Mouse (Mus musculus) forebrain, embryonic 13.5 days (tissue): ENCODE results near the gene Rab40c. TPM values are rescaled to one million over a fixed set of nuclear protein-coding genes. Genes with fewer than 3 reads are reported as not detected.

Experiments used
- ATAC-seq: fragments of 200-750 bp; cut with Nextera tagmentation; 2 replicates; pipeline ENCODE4 v1.8.0; 2017
- H3K27ac ChIP-seq: fragments of 300-500 bp; sonication (generic); 2 replicates; pipeline ENCODE4 v1.5.1; 2015; ENCODE audit warnings: inconsistent platforms, mild to moderate bottlenecking, moderate library complexity
- H3K27me3 ChIP-seq: fragments of 300-500 bp; sonication (generic); 2 replicates; pipeline ENCODE4 v1.6.1; 2015; ENCODE audit warnings: mild to moderate bottlenecking, inconsistent platforms
- H3K36me3 ChIP-seq: fragments of 300-500 bp; sonication (generic); 2 replicates; pipeline ENCODE4 v1.6.1; 2015; ENCODE audit warnings: mild to moderate bottlenecking, inconsistent platforms; ENCODE audit not compliant: poor library complexity, severe bottlenecking
- H3K4me1 ChIP-seq: fragments of 300-500 bp; sonication (generic); 2 replicates; pipeline ENCODE4 v1.6.1; 2015; ENCODE audit warnings: inconsistent platforms
- H3K4me2 ChIP-seq: fragments of 300-500 bp; sonication (generic); 2 replicates; pipeline ENCODE4 v1.6.1; 2015; ENCODE audit warnings: inconsistent platforms, mild to moderate bottlenecking, moderate library complexity
- H3K4me3 ChIP-seq: fragments of 300-500 bp; sonication (generic); 2 replicates; pipeline ENCODE4 v1.5.1; 2015; ENCODE audit warnings: mild to moderate bottlenecking, inconsistent platforms
- H3K9ac ChIP-seq: fragments of 300-500 bp; sonication (generic); 2 replicates; pipeline ENCODE4 v1.6.1; 2015; ENCODE audit warnings: mild to moderate bottlenecking, inconsistent platforms
- H3K9me3 ChIP-seq: fragments of 300-500 bp; sonication (generic); replicated peaks from 2 replicates; pipeline ENCODE4 v1.6.1; 2016; ENCODE audit warnings: inconsistent platforms
- WGBS: fragments of 180-500 bp; shearing (Covaris S2); methylation state at CpG from one replicate; pipeline ENCODE4 v1.1.7; 2015; 5-methylcytosine and 5-hydroxymethylcytosine counted together
- polyA plus RNA-seq: library from polyadenylated mRNA; unstranded; fragments of >200 nt; fragmentation: Nextera tagmentation; extraction: Ambion mirVana; gene quantifications from 2 replicates; pipeline ENCODE4 v1.2.1, GENCODE M21; 2015

Rab40c gene
- polyA plus RNA-seq, 1 experiment from 2014 or later = 39.5 TPM

DNA sequence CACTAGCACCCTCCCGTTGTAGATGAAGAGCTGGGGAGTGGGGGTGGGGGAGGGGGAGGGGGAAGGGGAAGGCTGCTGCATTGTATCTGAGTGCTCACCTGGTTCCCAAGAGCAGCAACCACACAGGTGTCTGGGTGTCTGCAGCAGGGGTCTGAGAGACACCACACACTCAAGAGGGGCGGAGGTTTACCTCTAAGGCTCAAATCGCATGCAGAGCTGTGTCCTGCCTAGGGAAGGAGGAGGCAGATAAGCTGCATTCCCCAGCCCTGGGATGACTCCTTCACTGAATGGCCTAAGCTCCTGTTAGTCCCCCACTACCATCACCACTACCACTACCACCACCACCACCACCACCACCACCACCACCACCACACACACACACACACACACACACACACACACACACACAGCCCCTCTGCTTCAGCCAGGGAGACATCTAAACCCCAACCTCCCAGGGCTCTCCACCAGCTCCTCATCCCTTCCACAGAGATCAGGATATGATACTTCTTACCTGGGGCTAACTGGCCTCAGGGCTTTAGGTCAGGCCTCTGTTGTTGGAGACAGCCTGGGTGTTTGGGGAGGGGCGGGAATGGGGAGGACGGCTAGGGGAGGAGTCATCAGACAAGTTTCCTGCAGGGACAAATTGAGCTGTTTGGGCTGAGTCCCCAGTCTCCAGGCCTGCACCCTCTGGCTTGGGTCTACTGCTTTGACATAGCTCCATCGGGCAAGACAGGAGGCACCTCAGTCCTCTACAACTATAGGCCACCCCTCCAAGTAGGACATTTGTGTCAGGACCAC lies 25.0 kb upstream of the Rab40c start, which contains the start of the genes Pigq and Nhlrc4:
Gene Pigq, minus strand, starts transcription at position 571 of the 798 bp plus-strand sequence.
Gene Nhlrc4, minus strand, starts transcription at position 596 of the 798 bp plus-strand sequence.
- no peaks in the 10 kb centered on the region for H3K36me3 ChIP-seq
- H3K4me3 ChIP-seq = no peak within 1 kb of the TSS
- ATAC-seq = no peak
- no peaks in the 10 kb centered on the region for H3K9me3 ChIP-seq
- peaks cover 1% of the 10 kb centered on the region; the same call in 1 of the 2 replicates for H3K27me3 ChIP-seq
- WGBS = 56% methylated on average over 6 of the region's 6 CpGs
- H3K27ac ChIP-seq = no peak within 1 kb of the TSS
- peaks cover 15% of the 10 kb centered on the region for H3K4me1 ChIP-seq
- H3K4me2 ChIP-seq = no peak within 1 kb of the TSS
- H3K9ac ChIP-seq = no peak within 1 kb of the TSS

DNA sequence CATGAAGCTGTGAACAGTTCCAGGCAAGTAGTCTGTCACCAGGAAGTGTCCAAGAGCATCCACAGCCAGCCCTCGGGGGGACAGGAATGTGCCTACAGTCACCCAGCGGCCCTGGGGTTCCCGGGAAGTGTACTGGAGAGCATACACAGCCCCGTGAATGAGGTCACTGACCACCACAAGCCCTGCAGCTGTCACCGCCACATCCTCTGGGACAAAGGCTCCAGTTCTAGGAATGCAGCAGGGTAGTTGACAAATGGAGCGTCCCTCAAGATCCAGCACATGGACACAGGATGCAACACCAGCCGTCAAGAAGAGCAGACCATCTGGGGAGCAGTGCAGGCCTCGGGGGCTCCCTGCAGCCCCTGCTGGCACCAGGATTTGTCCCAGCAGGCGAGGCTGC lies 24.2 kb upstream of the Rab40c start:
- H3K4me1 ChIP-seq = peaks cover 15% of the 10 kb centered on the region
- whole genome bisulfite sequencing = 76% methylated on average over 9 of the region's 9 CpGs
- no peaks in the 10 kb centered on the region for H3K9me3 ChIP-seq
- H3K4me2 ChIP-seq = no peak overlapping the region
- H3K27me3 ChIP-seq = no peaks in the 10 kb centered on the region
- H3K4me3 ChIP-seq = no peak overlapping the region
- no peak overlapping the region for H3K27ac ChIP-seq
- no peaks in the 10 kb centered on the region for H3K36me3 ChIP-seq
- no peak overlapping the region for H3K9ac ChIP-seq
- ATAC-seq = no peak

DNA sequence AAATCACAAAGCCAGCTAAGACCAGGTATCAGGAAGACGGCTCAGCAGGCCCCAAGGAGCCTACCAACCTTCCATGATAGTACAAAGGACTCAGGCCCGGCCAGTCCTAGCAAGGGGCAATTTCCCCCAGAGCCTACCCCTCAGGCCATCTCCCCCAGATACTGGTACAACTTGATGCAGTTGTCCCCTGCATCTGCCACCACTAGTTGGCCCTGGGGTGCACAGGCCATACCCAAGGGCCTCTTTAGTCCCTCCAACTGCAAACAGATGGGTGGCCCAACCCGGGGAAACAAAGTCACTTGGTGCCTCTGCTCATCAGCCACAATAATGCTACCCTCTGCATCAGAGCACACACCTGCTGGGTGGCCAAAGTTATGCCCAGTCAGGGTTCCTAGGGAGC lies 23.7 kb upstream of the Rab40c start:
- no peak overlapping the region for H3K9ac ChIP-seq
- H3K4me1 ChIP-seq = peaks cover 15% of the 10 kb centered on the region
- H3K4me3 ChIP-seq = no peak overlapping the region
- no peaks in the 10 kb centered on the region for H3K36me3 ChIP-seq
- ATAC-seq = no peak
- 93% methylated on average over 3 of the region's 3 CpGs for WGBS
- no peaks in the 10 kb centered on the region for H3K27me3 ChIP-seq
- no peak overlapping the region for H3K27ac ChIP-seq
- H3K9me3 ChIP-seq = no peaks in the 10 kb centered on the region
- H3K4me2 ChIP-seq = no peak overlapping the region

DNA sequence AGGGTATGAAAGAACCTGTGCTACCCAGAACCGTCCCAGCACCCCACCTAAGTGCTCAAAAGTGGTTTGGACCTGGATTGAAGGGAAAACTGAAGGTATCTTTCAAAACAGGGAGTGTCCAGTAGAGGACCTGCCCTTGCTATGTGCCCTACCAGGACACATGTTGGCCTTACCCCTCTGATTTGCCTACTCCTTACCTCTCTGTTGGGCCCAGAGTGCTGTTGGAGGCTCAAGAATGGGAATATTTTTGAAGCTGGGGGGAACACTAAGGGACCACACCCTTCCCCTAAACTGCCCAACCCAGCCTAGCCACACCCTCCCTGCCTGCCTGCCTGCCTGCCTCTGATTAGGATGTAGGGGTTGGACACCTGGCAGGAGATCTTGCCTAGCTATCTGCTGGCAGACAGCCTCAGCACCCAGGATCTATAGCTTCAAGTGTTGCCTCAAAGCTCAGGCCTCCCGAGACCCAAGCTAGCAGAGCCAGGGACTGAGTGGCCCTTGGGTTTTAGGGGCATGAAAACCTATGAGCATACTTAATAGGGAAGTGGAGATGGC lies 23.1 kb upstream of the Rab40c start:
- Histone ChIP-seq H3K27ac (no peak overlapping the region), H3K4me1 (peaks cover 15% of the 10 kb centered on the region), H3K9me3 (no peaks in the 10 kb centered on the region), H3K27me3 (no peaks in the 10 kb centered on the region), H3K4me2 (no peak overlapping the region), H3K4me3 (no peak overlapping the region), H3K9ac (no peak overlapping the region), H3K36me3 (no peaks in the 10 kb centered on the region)
- no peak for ATAC-seq
- 91% methylated on average over 2 of the region's 2 CpGs for WGBS

DNA sequence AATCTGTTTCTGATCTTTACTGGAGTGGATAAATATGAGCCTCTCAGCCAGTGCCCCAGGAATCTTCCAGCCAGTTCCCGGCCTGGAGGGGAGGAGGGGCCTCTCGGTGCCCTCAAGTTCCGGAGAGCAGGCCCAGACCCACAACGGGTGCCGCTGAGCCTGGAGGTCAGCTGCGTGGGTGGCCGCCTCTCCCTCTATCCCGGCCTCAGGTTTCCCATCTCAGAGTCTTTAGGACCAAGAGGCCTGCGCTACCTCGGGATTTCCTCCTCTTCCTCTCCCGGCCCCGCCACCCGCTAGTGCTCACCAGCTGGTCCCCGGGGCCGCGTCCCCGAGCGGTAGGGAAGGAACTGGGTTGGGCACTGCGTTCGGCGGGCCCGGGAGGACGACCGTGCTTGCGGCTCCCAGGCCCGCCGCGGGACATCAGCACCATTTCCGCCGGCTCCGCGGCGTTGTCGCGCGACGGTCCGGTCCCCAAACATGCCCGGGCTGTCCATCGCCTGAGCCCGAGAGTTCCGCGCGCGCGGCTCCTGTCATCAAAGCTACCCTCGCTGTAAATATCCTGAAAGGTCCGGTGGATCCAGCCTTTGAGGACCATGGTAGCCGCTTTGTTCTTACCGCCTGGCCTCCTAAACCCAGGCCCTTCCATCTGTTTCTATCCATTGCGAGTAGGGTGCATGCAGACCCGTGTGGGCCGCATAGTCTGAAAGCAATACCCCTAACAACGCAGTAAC lies 22.1 kb upstream of the Rab40c start:
- Histone ChIP-seq H3K27me3 (no peaks in the 10 kb centered on the region), H3K4me2 (peak overlapping the region; percentile 74), H3K4me3 (peak overlapping the region; percentile 80), H3K9ac (peak overlapping the region; percentile 95), H3K36me3 (peaks cover 10% of the 10 kb centered on the region), H3K9me3 (no peaks in the 10 kb centered on the region), H3K27ac (peak overlapping the region; percentile 82), H3K4me1 (peaks cover 15% of the 10 kb centered on the region)
- 3% methylated on average over 53 of the region's 54 CpGs for WGBS
- peak; percentile 74 for ATAC-seq

DNA sequence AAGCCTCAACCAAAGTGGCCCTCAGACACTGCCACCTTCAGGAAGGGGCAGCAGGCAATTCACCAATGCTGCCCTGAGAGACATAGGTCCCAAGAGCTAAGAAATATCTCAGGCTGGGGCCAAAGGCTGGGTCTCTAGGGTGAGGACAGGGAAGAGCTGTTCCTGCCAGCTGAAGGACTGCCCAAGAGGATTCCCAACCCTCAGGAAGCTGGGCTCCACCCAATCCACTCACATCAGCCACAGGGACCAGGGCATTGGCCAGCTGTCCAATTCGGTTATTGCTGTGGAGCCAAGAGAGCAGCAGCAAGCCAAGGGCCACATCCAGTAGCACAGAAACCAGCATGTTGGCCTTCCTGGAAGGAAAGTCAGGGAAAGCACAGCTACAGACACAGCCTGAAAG lies 15.0 kb upstream of the Rab40c start:
- no peaks in the 10 kb centered on the region for H3K9me3 ChIP-seq
- WGBS = 100% methylated on average over 1 of the region's 1 CpGs
- H3K4me2 ChIP-seq = no peak overlapping the region
- no peaks in the 10 kb centered on the region for H3K27me3 ChIP-seq
- no peak for ATAC-seq
- no peaks in the 10 kb centered on the region for H3K4me1 ChIP-seq
- no peak overlapping the region for H3K9ac ChIP-seq
- H3K36me3 ChIP-seq = peaks cover 78% of the 10 kb centered on the region
- H3K4me3 ChIP-seq = no peak overlapping the region
- H3K27ac ChIP-seq = no peak overlapping the region

DNA sequence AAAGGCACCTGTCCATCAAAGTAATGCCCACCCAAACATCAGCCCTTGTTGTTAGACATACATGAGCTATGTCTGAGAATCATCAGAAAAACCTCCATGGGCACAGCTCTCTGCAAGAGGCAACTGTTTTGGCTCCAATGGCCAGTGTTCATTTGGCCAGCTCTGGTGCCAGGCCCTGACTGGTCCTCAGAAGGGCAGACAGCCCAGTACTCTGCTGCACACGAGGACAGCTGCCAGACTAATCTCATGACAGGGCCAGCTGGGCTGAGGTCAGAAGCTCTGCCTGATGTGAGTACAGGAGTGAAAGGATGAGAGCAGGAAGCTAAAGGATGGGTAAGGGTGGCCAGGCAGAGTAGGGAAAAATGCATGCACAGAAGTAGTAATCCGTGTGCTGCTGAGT lies 5.8 kb upstream of the Rab40c start:
- WGBS = 72% methylated on average over 2 of the region's 2 CpGs
- Histone ChIP-seq H3K4me3 (no peak overlapping the region), H3K9ac (no peak overlapping the region), H3K27me3 (no peaks in the 10 kb centered on the region), H3K36me3 (peaks cover 44% of the 10 kb centered on the region), H3K4me1 (peaks cover 5% of the 10 kb centered on the region; the same call in 1 of the 2 replicates), H3K9me3 (no peaks in the 10 kb centered on the region), H3K4me2 (no peak overlapping the region), H3K27ac (no peak overlapping the region)
- no peak for ATAC-seq

DNA sequence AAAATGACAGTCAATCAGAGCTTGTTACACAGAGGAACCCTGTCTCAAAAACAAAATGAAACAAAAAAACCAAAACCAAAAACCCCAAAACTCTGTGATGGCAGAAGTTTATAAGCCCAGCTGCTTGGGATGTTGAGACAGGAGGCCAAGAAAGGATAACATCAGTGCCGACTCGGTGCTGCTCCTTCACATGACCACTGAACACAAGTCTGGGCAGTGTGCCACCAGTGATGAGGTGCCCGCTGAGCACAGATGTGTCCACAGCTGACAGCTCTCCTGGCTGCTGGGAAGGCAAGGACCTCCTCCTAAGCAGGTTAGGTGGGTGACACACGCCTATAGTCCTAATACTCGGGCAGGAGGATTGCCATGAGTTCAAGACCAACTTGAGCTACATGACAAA lies 2.6 kb upstream of the Rab40c start:
- ATAC-seq = no peak
- 81% methylated on average over 5 of the region's 5 CpGs for WGBS

DNA sequence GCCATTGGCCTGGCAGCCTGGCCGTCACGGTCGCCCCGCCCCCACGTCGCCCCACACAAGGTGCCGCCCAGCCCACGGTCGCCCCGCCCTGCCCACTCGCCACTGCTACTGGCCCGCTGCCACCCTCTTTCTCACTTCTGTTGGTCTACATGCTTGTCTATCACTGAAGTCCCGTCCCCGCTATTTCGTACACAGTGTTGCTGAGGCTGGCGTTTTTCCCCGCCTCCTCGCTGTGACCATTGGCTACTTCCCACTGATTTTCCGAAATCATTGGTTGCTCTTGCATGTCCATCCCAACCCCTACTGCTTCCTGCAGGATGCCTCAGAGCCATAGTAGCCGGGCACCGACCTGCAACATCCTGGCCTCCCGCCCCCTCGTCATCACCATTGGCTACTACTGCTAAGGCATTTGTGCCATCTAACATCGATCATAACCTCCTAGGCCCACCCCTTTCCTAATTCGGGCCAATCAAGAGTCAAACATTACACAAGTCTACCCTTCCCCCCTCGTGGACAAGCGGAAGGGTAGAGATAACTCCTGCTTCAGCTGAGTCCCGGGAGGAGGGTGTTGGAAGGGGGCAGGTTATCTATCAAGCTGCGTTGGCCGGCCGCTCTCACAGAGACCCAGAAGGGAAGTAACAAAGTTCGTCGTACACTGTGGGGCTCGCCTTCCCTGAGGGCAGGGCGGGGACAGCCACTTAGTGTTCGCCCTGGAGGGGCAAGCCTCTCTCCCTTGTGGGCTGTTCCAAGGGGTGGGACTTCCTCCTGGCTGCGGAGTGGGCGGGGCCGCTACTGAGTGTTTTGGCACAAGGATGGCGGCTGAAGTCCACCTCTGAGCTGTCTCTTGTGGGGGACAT lies 487 bp upstream of the Rab40c start:
- Histone ChIP-seq H3K4me2 (peak overlapping the region; percentile 92), H3K9me3 (no peaks in the 10 kb centered on the region), H3K36me3 (peaks cover 16% of the 10 kb centered on the region), H3K4me1 (peaks cover 28% of the 10 kb centered on the region), H3K27me3 (no peaks in the 10 kb centered on the region), H3K27ac (peak overlapping the region; percentile 92), H3K4me3 (peak overlapping the region; percentile 97), H3K9ac (peak overlapping the region; percentile 79)
- WGBS = under 1% methylated on average over 40 of the region's 40 CpGs
- peak; percentile 98 for ATAC-seq

More for the DNA sequence above, 2.6 kb upstream of the Rab40c start:
- Histone ChIP-seq H3K4me3 (no peak overlapping the region), H3K27ac (no peak overlapping the region), H3K9me3 (no peaks in the 10 kb centered on the region), H3K4me1 (peaks cover 24% of the 10 kb centered on the region), H3K9ac (no peak overlapping the region), H3K36me3 (peaks cover 26% of the 10 kb centered on the region), H3K27me3 (no peaks in the 10 kb centered on the region), H3K4me2 (no peak overlapping the region)

DNA sequence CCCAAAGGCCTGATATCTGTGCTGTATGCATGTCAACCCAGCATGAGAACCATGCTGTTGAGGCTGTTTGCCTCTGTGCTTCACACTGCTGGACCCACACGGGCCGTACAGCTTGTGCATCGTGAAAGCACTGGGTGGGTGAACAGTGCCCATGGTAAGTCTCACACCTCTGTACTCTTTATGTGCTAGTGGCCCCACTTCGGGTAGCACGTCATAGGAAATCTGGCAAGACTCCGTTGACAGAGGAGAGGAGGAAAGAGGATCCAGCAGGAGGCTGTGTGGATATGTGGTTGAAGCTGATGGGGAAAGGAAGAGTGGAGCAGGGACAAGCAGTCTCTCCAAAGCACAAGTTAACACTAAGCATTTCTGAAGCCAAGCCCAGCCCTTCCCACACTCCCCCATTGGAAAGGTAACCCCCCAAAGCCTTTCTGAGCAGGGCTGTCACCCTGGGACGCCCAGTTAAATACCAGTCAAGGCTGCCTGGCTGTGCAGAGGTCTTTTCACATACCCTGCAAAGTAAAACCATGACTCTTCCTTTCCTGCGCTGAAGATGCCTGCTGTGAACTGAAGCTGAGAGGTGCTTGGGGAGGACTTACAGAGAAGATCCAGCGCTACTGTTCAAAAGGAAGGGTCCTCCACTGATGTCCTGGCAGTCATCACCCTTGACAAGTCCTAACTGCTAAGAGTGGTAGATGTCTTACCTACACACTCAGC lies 1.3 kb downstream of the Rab40c start:
- H3K27ac ChIP-seq = no peak overlapping the region
- no peaks in the 10 kb centered on the region for H3K9me3 ChIP-seq
- WGBS = 87% methylated on average over 9 of the region's 9 CpGs
- no peak for ATAC-seq
- H3K36me3 ChIP-seq = peaks cover 16% of the 10 kb centered on the region
- peak overlapping the region; percentile 97 for H3K4me3 ChIP-seq
- peaks cover 37% of the 10 kb centered on the region for H3K4me1 ChIP-seq
- H3K27me3 ChIP-seq = no peaks in the 10 kb centered on the region
- peak overlapping the region; percentile 95 for H3K9ac ChIP-seq
- H3K4me2 ChIP-seq = peak overlapping the region; percentile 92
